19 mouse cellular contexts compared by ENCODE assay signal in genomic region chr6:18153031-18153430, GRCm38 (mm10). TPM values are rescaled to one million over a fixed set of nuclear protein-coding genes. Genes with fewer than 3 reads are reported as not detected.
A peak's percentile ranks its signal among the peaks of the same experiment; 100 is the strongest.
DNase-seq lines count a peak whose midpoint lies in the region; ATAC-seq and TF ChIP-seq lines count a peak whose summit lies in the region.
"Had no signal": no experiment of that assay in that cellular context is flagged by ENCODE, and none has a peak within 500 bp of the region (broad histone marks: within the 10 kb centered on the region; RNA-seq: fewer than 3 reads in every experiment).

No protein-coding gene starts in this region.

- WGBS in heart, embryonic 12.5 days: 54% methylated on average over 4 of the region's 4 CpGs
- 73% methylated on average over 4 of the region's 4 CpGs for WGBS in midbrain, postnatal 0 days
- 78% methylated on average over 4 of the region's 4 CpGs for WGBS in midbrain, embryonic 13.5 days
- WGBS in heart, postnatal 0 days: 27% methylated on average over 4 of the region's 4 CpGs

- no peak for TF ChIP-seq CTCF in midbrain, postnatal 0 days (IDR thresholded peaks at IDR 0.05)
- no peak for TF ChIP-seq CTCF in heart, postnatal 0 days (IDR thresholded peaks at IDR 0.05; ENCODE audit: low read depth)

- no peak overlapping the region for H3K27ac ChIP-seq in heart, embryonic 12.5 days (ENCODE audit: poor library complexity, severe bottlenecking)
- H3K27ac ChIP-seq in midbrain, postnatal 0 days (ENCODE audit: low read depth, low read length): no peak overlapping the region
- H3K27ac ChIP-seq in midbrain, embryonic 13.5 days: no peak overlapping the region
- H3K27ac ChIP-seq in heart, postnatal 0 days (ENCODE audit: low read depth): no peak overlapping the region
- H3K27ac ChIP-seq: forebrain, embryonic 15.5 days; hindbrain, embryonic 12.5 days; lung, embryonic 15.5 days; neural tube, embryonic 13.5 days had no signal

- no peaks in the 10 kb centered on the region for H3K9me3 ChIP-seq in heart, embryonic 12.5 days (replicated peaks)
- no peaks in the 10 kb centered on the region for H3K9me3 ChIP-seq in midbrain, postnatal 0 days (ENCODE audit: low read length)
- H3K9me3 ChIP-seq in midbrain, embryonic 13.5 days: no peaks in the 10 kb centered on the region
- no peaks in the 10 kb centered on the region for H3K9me3 ChIP-seq in heart, postnatal 0 days (replicated peaks; ENCODE audit: control insufficient read depth, low read length)
- H3K9me3 ChIP-seq: forebrain, embryonic 15.5 days; hindbrain, embryonic 12.5 days; lung, embryonic 15.5 days; neural tube, embryonic 13.5 days had no signal

- no peaks in the 10 kb centered on the region for H3K27me3 ChIP-seq in heart, embryonic 12.5 days (replicated peaks)
- no peaks in the 10 kb centered on the region for H3K27me3 ChIP-seq in midbrain, postnatal 0 days (ENCODE audit: insufficient read depth, low read length)
- H3K27me3 ChIP-seq in midbrain, embryonic 13.5 days: no peaks in the 10 kb centered on the region
- H3K27me3 ChIP-seq in heart, postnatal 0 days (ENCODE audit: control insufficient read depth, insufficient read depth, low read length): no peaks in the 10 kb centered on the region
- H3K27me3 ChIP-seq: forebrain, embryonic 15.5 days; hindbrain, embryonic 12.5 days; lung, embryonic 15.5 days; neural tube, embryonic 13.5 days had no signal

- H3K4me2 ChIP-seq in heart, embryonic 12.5 days: no peak overlapping the region
- H3K4me2 ChIP-seq in midbrain, postnatal 0 days (ENCODE audit: low read depth, low read length, poor library complexity, severe bottlenecking): no peak overlapping the region
- H3K4me2 ChIP-seq in midbrain, embryonic 13.5 days (replicated peaks): no peak overlapping the region
- H3K4me2 ChIP-seq in heart, postnatal 0 days (ENCODE audit: low read depth, low read length): no peak overlapping the region
- H3K4me2 ChIP-seq: forebrain, embryonic 15.5 days; hindbrain, embryonic 12.5 days; lung, embryonic 15.5 days; neural tube, embryonic 13.5 days had no signal

- H3K36me3 ChIP-seq in heart, embryonic 12.5 days: no peaks in the 10 kb centered on the region
- H3K36me3 ChIP-seq in midbrain, postnatal 0 days (ENCODE audit: insufficient read depth, low read length): no peaks in the 10 kb centered on the region
- H3K36me3 ChIP-seq in midbrain, embryonic 13.5 days: no peaks in the 10 kb centered on the region
- H3K36me3 ChIP-seq in heart, postnatal 0 days (replicated peaks; ENCODE audit: control insufficient read depth, insufficient read depth, low read length): no peaks in the 10 kb centered on the region
- H3K36me3 ChIP-seq: forebrain, embryonic 15.5 days; hindbrain, embryonic 12.5 days; lung, embryonic 15.5 days; neural tube, embryonic 13.5 days had no signal

- TF ChIP-seq EP300 in heart, postnatal 0 days (IDR thresholded peaks at IDR 0.05; ENCODE audit: low read depth): no peak

- ATAC-seq in heart, embryonic 12.5 days (ENCODE audit: insufficient number of reproducible peaks, low FRiP score): no peak
- ATAC-seq in midbrain, postnatal 0 days (ENCODE audit: low FRiP score): no peak
- ATAC-seq in midbrain, embryonic 13.5 days: no peak
- ATAC-seq in heart, postnatal 0 days (ENCODE audit: insufficient read depth, low read depth): peak; percentile 66; the same call in 1 of the 2 replicates
- ATAC-seq: forebrain, embryonic 15.5 days had no signal

- H3K9ac ChIP-seq in heart, embryonic 12.5 days: no peak overlapping the region
- no peak overlapping the region for H3K9ac ChIP-seq in midbrain, postnatal 0 days (replicated peaks; ENCODE audit: low read length, poor library complexity, severe bottlenecking)
- no peak overlapping the region for H3K9ac ChIP-seq in midbrain, embryonic 13.5 days (replicated peaks)
- H3K9ac ChIP-seq in heart, postnatal 0 days (replicated peaks; ENCODE audit: low read depth, low read length): no peak overlapping the region
- H3K9ac ChIP-seq: forebrain, embryonic 15.5 days; hindbrain, embryonic 12.5 days; lung, embryonic 15.5 days; neural tube, embryonic 13.5 days had no signal

- DNase-seq in heart, adult 18-20 months: peak; percentile 63 to 68
- DNase-seq in midbrain, postnatal 0 days (ENCODE audit: low spot score): peak; percentile 24
- DNase-seq in heart, postnatal 0 days (ENCODE audit: low spot score): peak; percentile 43
- DNase-seq in testis, postnatal 14 days (ENCODE audit: low spot score): peak; percentile 65
- no peak for DNase-seq in embryo, embryonic 10 days (ENCODE audit: low spot score)
- DNase-seq: adrenal gland, postnatal 10 days; kidney, adult 11 months had no signal

- H3K4me1 ChIP-seq in heart, embryonic 12.5 days (replicated peaks): no peaks in the 10 kb centered on the region
- no peaks in the 10 kb centered on the region for H3K4me1 ChIP-seq in midbrain, postnatal 0 days (ENCODE audit: insufficient read depth, low read length)
- H3K4me1 ChIP-seq in midbrain, embryonic 13.5 days (replicated peaks): no peaks in the 10 kb centered on the region
- H3K4me1 ChIP-seq in heart, postnatal 0 days (ENCODE audit: control insufficient read depth, insufficient read depth): no peaks in the 10 kb centered on the region
- H3K4me1 ChIP-seq: forebrain, embryonic 15.5 days; hindbrain, embryonic 12.5 days; lung, embryonic 15.5 days; neural tube, embryonic 13.5 days had no signal

- H3K4me3 ChIP-seq in heart, embryonic 12.5 days: no peak overlapping the region
- no peak overlapping the region for H3K4me3 ChIP-seq in midbrain, postnatal 0 days (ENCODE audit: low read depth, low read length)
- H3K4me3 ChIP-seq in midbrain, embryonic 13.5 days (replicated peaks): no peak overlapping the region
- H3K4me3 ChIP-seq in heart, postnatal 0 days (ENCODE audit: low read depth, low read length): no peak overlapping the region
- H3K4me3 ChIP-seq: forebrain, embryonic 15.5 days; hindbrain, embryonic 12.5 days; lung, embryonic 15.5 days; neural tube, embryonic 13.5 days had no signal

RNA-seq across cellular contexts. Expression of gene Cftr, which starts 17.5 kb away (rescaled TPM):
- under 1 TPM; 0.17 to 0.51 TPM for total RNA-seq in heart, adult 18-20 months (2021)
- polyA plus RNA-seq in heart, embryonic 12.5 days (2016; fragmentation: Nextera tagmentation; extraction: Ambion mirVana): 0.18 and 0.19 TPM in 2 replicates
- 1.4 and 1.6 TPM in 2 replicates for total RNA-seq in midbrain, postnatal 0 days (2014; rRNA removed)
- 0.38 and 0.58 TPM in 2 replicates for polyA plus RNA-seq in midbrain, postnatal 0 days (2015; fragmentation: Nextera tagmentation; extraction: Ambion mirVana)
- polyA plus RNA-seq in midbrain, embryonic 13.5 days (2015; fragmentation: Nextera tagmentation; extraction: Ambion mirVana): 0.22 and 0.30 TPM in 2 replicates
- total RNA-seq in heart, postnatal 0 days (2014; rRNA removed; ENCODE audit: low replicate concordance): 0.23 TPM in 1 of 2 replicates, not detected in the other
- polyA plus RNA-seq in heart, postnatal 0 days (2015; fragmentation: Nextera tagmentation; extraction: Ambion mirVana): 0.01 and 0.04 TPM in 2 replicates
- total RNA-seq: megakaryocyte, adult 5-6 weeks had no signal

RNA-seq across cellular contexts. Expression of gene Asz1, which starts 44.2 kb away (rescaled TPM):
- total RNA-seq in heart, adult 18-20 months (2021): not detected
- polyA plus RNA-seq in heart, embryonic 12.5 days (2016; fragmentation: Nextera tagmentation; extraction: Ambion mirVana): 0.10 TPM in 1 of 2 replicates, not detected in the other
- total RNA-seq in midbrain, postnatal 0 days (2014; rRNA removed): not detected in 2 replicates
- polyA plus RNA-seq in midbrain, postnatal 0 days (2015; fragmentation: Nextera tagmentation; extraction: Ambion mirVana): not detected in 2 replicates
- polyA plus RNA-seq in midbrain, embryonic 13.5 days (2015; fragmentation: Nextera tagmentation; extraction: Ambion mirVana): not detected in 2 replicates
- not detected in 2 replicates for total RNA-seq in heart, postnatal 0 days (2014; rRNA removed; ENCODE audit: low replicate concordance)
- polyA plus RNA-seq in heart, postnatal 0 days (2015; fragmentation: Nextera tagmentation; extraction: Ambion mirVana): not detected in 2 replicates
- total RNA-seq: adrenal gland, postnatal 10 days; layer of hippocampus, adult 18-20 months; left cerebral cortex, postnatal 10 days; liver, adult 2 months; megakaryocyte, adult 5-6 weeks had no signal
- polyA plus RNA-seq: cortical plate, adult 2 months; forebrain, embryonic 15.5 days; gonadal fat pad, adult 2 months; hindbrain, embryonic 12.5 days; liver, adult 2 months; neural tube, embryonic 13.5 days had no signal
